Mouse (Mus musculus) liver, embryonic 12.5 days (tissue): ENCODE results near the gene Ifnab. TPM values are rescaled to one million over a fixed set of nuclear protein-coding genes. Genes with fewer than 3 reads are reported as not detected.

Experiments used
- ATAC-seq: fragments of 200-750 bp; cut with Nextera tagmentation; 2 replicates; pipeline ENCODE4 v1.8.0; 2017; ENCODE audit warnings: moderate number of reproducible peaks, mild to moderate bottlenecking, moderate library complexity
- H3K27ac ChIP-seq: fragments of 300-500 bp; sonication (generic); 2 replicates; pipeline ENCODE4 v1.5.1; 2016; ENCODE audit warnings: mild to moderate bottlenecking
- H3K27me3 ChIP-seq: fragments of 300-500 bp; sonication (generic); replicated peaks from 2 replicates; pipeline ENCODE4 v1.6.1; 2016; ENCODE audit warnings: mild to moderate bottlenecking, moderate library complexity
- H3K36me3 ChIP-seq: fragments of 300-500 bp; sonication (generic); 2 replicates; pipeline ENCODE4 v1.6.1; 2016; ENCODE audit warnings: mild to moderate bottlenecking, moderate library complexity
- H3K4me1 ChIP-seq: fragments of 300-500 bp; sonication (generic); 2 replicates; pipeline ENCODE4 v1.6.1; 2016
- H3K4me2 ChIP-seq: fragments of 300-500 bp; sonication (generic); 2 replicates; pipeline ENCODE4 v1.6.1; 2016; ENCODE audit warnings: mild to moderate bottlenecking, moderate library complexity
- H3K4me3 ChIP-seq: fragments of 300-500 bp; sonication (generic); 2 replicates; pipeline ENCODE4 v1.5.1; 2016; ENCODE audit warnings: mild to moderate bottlenecking, moderate library complexity
- H3K9ac ChIP-seq: fragments of 300-500 bp; sonication (generic); 2 replicates; pipeline ENCODE4 v1.6.1; 2016; ENCODE audit warnings: mild to moderate bottlenecking, moderate library complexity
- H3K9me3 ChIP-seq: fragments of 300-500 bp; sonication (generic); replicated peaks from 2 replicates; pipeline ENCODE4 v1.6.1; 2016; ENCODE audit warnings: mild to moderate bottlenecking, moderate library complexity
- WGBS: fragments of 180-500 bp; shearing (Covaris S2); methylation state at CpG from one replicate; pipeline ENCODE4 v1.1.7; 2016; ENCODE audit not compliant: insufficient replicate concordance; 5-methylcytosine and 5-hydroxymethylcytosine counted together
- polyA plus RNA-seq: library from polyadenylated mRNA; unstranded; fragments of >200 nt; fragmentation: Nextera tagmentation; extraction: Ambion mirVana; gene quantifications from 2 replicates; pipeline ENCODE4 v1.2.1, GENCODE M21; 2016

The Ifnab gene
- not detected in 2 replicates for polyA plus RNA-seq

DNA sequence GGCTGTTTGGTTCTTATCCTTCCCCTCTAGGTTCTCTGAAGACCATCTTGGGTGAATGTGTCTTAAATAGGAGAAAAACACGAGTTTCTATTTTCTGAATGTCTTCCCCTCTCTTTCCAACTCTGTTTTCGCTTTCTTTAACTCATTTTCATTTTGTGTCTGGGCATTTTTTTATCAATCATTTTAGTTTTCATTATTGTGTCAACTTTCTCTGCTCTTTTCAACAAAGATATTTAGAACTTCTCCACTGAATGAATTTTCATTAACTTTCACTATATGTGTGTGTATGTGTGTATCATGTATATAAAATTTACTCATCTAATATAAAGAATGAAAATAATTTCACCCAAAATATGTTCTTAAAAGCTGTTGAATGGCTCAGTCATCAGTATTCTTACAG lies at the start of gene Ifnab:
TSS of gene Ifnab (minus strand) at position 101 of the 400 bp plus-strand sequence.
- no peak within 1 kb of the TSS for H3K4me2 ChIP-seq
- ATAC-seq = no peak
- H3K4me3 ChIP-seq = no peak within 1 kb of the TSS
- no peak within 1 kb of the TSS for H3K9ac ChIP-seq
- H3K27ac ChIP-seq = no peak within 1 kb of the TSS
- peaks cover 11% of the 10 kb centered on the region; the same call in 1 of the 2 replicates for H3K27me3 ChIP-seq
- WGBS = 47% methylated on average over 2 of the region's 2 CpGs
- H3K4me1 ChIP-seq = no peaks in the 10 kb centered on the region
- no peaks in the 10 kb centered on the region for H3K9me3 ChIP-seq
- H3K36me3 ChIP-seq = no peaks in the 10 kb centered on the region

DNA sequence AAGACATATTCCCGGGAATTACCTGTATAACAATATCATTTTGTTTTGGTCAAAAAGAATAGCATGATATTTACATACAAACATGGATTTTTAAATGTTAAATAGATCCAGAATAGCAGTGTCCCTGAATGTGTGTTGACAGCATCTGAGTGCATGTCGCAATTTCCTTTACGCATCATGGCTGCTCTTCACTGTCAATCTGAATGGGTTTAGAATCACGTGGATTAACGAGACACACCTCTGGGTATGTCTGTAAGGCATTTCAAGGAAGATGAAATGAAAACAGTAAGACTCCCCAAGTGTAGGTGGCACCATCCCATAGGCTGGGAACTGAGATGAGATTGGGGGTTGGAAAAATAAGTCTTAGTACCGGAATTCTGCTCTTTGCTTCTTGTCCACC lies 47.9 kb upstream of the Ifnab start:
- 60% methylated on average over 6 of the region's 6 CpGs for whole genome bisulfite sequencing
- Histone ChIP-seq H3K4me1 (no peaks in the 10 kb centered on the region), H3K9me3 (no peaks in the 10 kb centered on the region), H3K4me3 (no peak overlapping the region), H3K36me3 (no peaks in the 10 kb centered on the region), H3K27me3 (peaks cover 5% of the 10 kb centered on the region), H3K27ac (no peak overlapping the region), H3K9ac (no peak overlapping the region), H3K4me2 (no peak overlapping the region)
- ATAC-seq = no peak

DNA sequence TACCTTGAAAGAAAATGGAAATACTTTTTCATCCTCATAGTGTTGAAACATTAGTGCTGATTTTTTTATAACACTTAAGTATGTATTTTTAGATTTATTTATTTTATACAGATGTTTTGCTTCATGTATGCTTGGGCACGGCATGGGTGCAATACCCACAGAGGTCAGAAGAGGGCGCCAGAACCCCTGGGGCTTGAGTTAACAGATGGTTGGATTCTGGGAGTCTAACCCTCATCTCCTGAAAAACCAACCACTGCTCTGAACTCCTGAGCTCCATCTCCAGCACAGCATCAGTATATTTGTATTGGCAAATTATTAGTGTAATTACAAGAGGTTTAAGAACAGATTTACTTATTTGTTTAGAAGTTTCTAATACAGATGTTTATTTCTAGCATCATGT lies 47.3 kb upstream of the Ifnab start:
- no peak for ATAC-seq
- no peak overlapping the region for H3K4me2 ChIP-seq

DNA sequence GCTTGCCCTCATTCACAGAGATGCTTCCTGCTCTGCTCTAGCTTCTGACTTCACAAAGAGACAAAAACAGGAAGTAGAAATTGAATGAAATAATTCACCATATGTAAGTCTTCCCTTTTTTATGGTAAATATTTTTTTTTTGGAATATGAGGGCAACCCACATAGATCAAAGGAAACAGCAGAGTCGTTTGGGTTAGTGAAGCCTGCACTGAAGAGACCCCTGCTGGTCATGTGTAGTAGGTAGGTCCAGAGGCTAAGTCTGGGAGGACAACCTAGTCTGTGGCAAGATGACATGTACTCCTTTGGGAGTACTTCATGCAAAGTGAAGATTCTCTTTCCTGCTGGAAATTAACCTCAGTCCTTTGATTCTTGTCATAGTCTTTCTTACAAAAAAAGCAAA lies 36.2 kb upstream of the Ifnab start:
- no peak overlapping the region for H3K27ac ChIP-seq
- no peak for ATAC-seq
- WGBS = 0% methylated on average over 1 of the region's 1 CpGs
- peak overlapping the region; percentile 22; the same call in 1 of the 2 replicates for H3K4me2 ChIP-seq
- 0 out of 2 replicates have a peak, but pooled peaks cover 7% of the 10 kb centered on the region for H3K4me1 ChIP-seq
- H3K36me3 ChIP-seq = no peaks in the 10 kb centered on the region
- no peak overlapping the region for H3K9ac ChIP-seq
- no peak overlapping the region for H3K4me3 ChIP-seq
- H3K27me3 ChIP-seq = no peaks in the 10 kb centered on the region
- H3K9me3 ChIP-seq = no peaks in the 10 kb centered on the region

More for the DNA sequence above, 47.3 kb upstream of the Ifnab start:
- no peaks in the 10 kb centered on the region for H3K4me1 ChIP-seq
- H3K27ac ChIP-seq = no peak overlapping the region
- peaks cover 5% of the 10 kb centered on the region for H3K27me3 ChIP-seq
- no peaks in the 10 kb centered on the region for H3K36me3 ChIP-seq
- H3K9me3 ChIP-seq = no peaks in the 10 kb centered on the region
- no peak overlapping the region for H3K4me3 ChIP-seq
- 3% methylated on average over 2 of the region's 2 CpGs for WGBS
- H3K9ac ChIP-seq = no peak overlapping the region

DNA sequence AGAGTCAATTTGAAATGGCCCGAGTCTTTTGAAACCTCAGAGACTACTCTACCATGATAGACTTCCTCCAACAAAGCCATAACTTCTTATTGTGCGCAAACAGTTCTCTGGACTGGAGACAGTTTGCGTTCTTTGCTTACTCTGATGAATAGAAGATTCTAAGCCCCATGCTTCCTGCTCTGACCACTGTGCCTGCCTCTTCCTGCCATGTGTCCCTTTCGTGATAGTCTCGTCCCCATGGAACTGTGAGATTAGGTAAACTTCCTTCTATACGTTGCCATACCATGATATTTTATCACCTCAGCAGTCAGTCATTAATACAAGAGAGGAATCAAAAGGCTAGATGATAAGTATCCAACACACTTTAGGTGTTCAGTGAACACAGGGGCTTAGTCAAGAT lies 35.6 kb upstream of the Ifnab start:
- H3K36me3 ChIP-seq = no peaks in the 10 kb centered on the region
- H3K4me1 ChIP-seq = 0 out of 2 replicates have a peak, but pooled peaks cover 7% of the 10 kb centered on the region
- peak overlapping the region; percentile 22; the same call in 1 of the 2 replicates for H3K4me2 ChIP-seq
- ATAC-seq = no peak
- H3K9ac ChIP-seq = no peak overlapping the region
- 31% methylated on average over 6 of the region's 6 CpGs for WGBS
- H3K9me3 ChIP-seq = no peaks in the 10 kb centered on the region
- no peaks in the 10 kb centered on the region for H3K27me3 ChIP-seq
- H3K27ac ChIP-seq = 0 out of 2 replicates have a peak overlapping the region, but pooled peaks have one; percentile 16
- H3K4me3 ChIP-seq = no peak overlapping the region

DNA sequence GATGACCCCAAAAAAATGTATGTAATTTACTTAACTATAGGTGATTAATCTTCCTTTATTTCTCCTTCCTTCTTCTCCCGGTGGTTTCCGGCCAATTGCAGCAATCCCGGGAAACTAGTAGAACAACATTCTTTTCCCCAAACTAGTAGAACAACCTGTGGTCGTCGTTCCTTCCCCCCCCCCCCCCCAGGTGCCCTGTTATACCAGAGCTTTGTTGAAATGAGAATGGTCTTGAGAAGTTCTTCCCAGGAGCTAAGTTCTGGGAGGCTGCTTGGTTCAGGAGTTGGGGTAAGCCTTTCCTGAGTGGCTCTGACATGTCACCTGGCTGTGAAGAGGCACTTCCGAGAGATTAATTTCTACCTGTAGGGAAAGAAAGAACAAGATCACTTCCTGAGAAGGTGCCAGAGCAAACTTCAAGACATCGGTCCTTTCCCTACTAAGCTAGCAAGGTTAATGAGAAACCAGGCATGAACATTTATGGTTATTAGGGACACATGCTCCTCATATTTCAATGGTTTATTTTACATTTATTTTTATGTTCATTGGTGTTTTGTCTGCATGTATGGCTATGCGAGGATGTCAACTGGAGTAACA lies 32.4 kb upstream of the Ifnab start:
- WGBS = 65% methylated on average over 8 of the region's 8 CpGs
- Histone ChIP-seq H3K4me3 (no peak overlapping the region), H3K36me3 (peaks cover 16% of the 10 kb centered on the region), H3K9ac (no peak overlapping the region), H3K27ac (no peak overlapping the region), H3K4me2 (no peak overlapping the region), H3K27me3 (no peaks in the 10 kb centered on the region), H3K4me1 (peaks cover 32% of the 10 kb centered on the region), H3K9me3 (no peaks in the 10 kb centered on the region)
- ATAC-seq = no peak

DNA sequence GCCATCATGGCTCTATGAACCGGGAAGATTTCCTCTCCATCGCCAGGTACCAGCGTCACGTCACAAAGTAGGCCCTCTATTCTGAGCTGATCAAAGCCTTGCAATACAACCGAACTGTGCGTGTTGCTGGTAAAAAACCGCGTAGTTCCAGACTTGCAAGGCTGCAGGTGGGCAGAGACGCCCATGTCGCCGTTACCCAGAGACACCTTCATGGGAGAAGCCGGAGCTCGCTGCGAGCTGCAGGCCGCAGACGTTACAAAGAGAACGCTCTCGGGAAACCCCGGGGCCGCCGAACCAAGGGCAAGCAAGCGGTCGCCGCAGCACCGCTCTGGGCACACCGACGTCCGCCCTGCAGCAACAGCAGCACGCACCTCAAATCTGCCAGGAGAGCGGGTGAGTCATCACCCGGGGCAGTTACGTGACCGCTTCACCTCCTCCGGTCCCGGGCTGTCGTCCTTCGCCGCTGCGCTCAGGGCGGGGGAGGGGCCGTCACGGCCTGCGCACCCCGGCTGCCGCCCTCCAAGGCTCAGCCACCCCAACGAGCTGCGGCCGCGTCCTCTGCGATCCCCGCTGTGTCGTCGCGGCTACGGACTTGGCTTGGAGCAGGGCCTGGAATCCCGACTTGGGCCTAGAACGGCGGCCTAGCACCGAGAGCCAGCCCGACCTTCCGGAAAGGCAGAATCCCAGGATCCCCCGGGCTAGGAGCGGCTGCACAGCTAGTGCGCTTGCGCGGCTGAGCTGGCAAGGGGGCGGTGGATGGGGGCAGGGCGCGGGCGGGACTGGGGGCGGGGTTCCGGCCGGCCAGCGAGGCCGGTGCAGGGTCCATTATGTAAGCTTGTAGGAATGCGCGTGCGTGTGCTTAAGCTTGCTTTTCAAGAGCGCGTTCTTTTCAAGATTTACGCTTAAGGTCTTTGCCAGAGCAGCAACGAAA lies 30.9 kb upstream of the Ifnab start, which contains the start of the genes Gm26566 and Klhl9:
TSS of gene Gm26566 (plus strand) at position 15 of the 931 bp plus-strand sequence.
TSS of gene Klhl9 (minus strand) at position 675 of the 931 bp plus-strand sequence.
- Histone ChIP-seq H3K27me3 (no peaks in the 10 kb centered on the region), H3K9me3 (no peaks in the 10 kb centered on the region), H3K27ac (peak within 1 kb of the TSS; percentile 95), H3K9ac (peak within 1 kb of the TSS; percentile 91), H3K36me3 (peaks cover 25% of the 10 kb centered on the region), H3K4me3 (peak within 1 kb of the TSS; percentile 92), H3K4me2 (peak within 1 kb of the TSS; percentile 86), H3K4me1 (peaks cover 38% of the 10 kb centered on the region)
- ATAC-seq = peak; percentile 97
- WGBS = 1% methylated on average over 82 of the region's 82 CpGs

DNA sequence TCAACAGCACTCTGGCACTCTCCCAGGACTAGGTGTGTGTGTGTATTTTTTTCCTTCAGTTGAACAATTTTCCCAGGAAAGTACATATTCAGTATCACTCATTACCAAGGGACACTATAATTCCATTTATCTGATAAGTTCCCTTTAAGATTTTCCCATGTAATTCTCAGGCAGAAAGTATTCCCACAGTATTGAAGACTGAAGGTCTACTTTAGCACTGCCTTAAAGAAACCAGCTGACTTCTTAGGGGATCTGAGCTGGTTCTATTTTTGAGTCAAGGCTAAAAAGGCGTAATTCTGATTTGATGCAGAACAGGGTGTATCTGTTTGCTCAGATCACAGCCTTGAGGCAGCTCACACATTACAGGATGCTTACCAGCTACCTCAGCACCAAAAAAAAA lies 27.6 kb upstream of the Ifnab start:
- peak overlapping the region; percentile 19 for H3K4me3 ChIP-seq
- WGBS = 70% methylated on average over 1 of the region's 1 CpGs
- peaks cover 51% of the 10 kb centered on the region for H3K36me3 ChIP-seq
- peak overlapping the region; percentile 48 for H3K4me2 ChIP-seq
- H3K27ac ChIP-seq = no peak overlapping the region
- no peaks in the 10 kb centered on the region for H3K9me3 ChIP-seq
- H3K27me3 ChIP-seq = no peaks in the 10 kb centered on the region
- ATAC-seq = no peak
- no peak overlapping the region for H3K9ac ChIP-seq
- H3K4me1 ChIP-seq = peaks cover 34% of the 10 kb centered on the region

DNA sequence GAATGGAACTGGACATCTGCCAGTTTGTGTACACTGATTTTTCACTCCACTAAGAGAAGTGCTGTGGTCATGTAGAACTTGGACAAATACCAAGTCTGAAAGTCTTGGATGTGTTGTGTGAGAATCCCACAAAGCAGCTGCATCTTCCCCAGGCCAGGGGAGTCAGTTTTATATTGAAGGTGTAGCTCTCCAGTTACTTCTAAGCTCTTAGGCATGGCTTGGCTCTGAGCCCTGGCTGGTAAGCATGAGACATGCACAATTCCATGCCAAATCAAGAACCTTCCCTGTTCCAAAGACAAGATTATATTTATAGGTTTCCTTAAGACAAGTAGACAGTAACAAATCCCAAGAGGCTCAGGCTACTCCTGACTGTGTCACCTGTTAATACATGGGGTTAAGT lies 23.9 kb upstream of the Ifnab start:
- Histone ChIP-seq H3K9ac (no peak overlapping the region), H3K9me3 (no peaks in the 10 kb centered on the region), H3K27me3 (no peaks in the 10 kb centered on the region), H3K36me3 (peaks cover 48% of the 10 kb centered on the region), H3K4me3 (no peak overlapping the region), H3K4me2 (no peak overlapping the region), H3K27ac (no peak overlapping the region), H3K4me1 (peaks cover 18% of the 10 kb centered on the region)
- no peak for ATAC-seq

DNA sequence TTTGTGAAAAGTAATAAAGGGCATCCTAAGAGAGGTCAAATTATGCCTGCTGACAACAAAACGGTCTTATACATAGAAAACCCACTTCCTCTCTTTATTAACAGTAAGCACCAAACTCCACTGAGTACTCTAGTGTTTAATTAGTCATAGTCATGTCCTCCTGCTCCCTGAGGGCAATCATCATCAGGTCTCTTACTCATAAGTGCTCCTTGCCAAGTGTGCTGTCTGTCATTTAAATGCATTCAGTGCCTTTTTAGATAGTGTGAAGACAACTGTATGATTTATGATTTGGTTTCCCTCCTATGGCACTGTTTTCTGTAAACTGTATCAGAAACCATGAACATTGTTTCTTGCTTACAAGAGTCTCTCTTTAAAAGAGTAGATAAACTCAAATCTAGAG lies 23.1 kb upstream of the Ifnab start:
- 61% methylated on average over 1 of the region's 1 CpGs for WGBS
- no peak for ATAC-seq

DNA sequence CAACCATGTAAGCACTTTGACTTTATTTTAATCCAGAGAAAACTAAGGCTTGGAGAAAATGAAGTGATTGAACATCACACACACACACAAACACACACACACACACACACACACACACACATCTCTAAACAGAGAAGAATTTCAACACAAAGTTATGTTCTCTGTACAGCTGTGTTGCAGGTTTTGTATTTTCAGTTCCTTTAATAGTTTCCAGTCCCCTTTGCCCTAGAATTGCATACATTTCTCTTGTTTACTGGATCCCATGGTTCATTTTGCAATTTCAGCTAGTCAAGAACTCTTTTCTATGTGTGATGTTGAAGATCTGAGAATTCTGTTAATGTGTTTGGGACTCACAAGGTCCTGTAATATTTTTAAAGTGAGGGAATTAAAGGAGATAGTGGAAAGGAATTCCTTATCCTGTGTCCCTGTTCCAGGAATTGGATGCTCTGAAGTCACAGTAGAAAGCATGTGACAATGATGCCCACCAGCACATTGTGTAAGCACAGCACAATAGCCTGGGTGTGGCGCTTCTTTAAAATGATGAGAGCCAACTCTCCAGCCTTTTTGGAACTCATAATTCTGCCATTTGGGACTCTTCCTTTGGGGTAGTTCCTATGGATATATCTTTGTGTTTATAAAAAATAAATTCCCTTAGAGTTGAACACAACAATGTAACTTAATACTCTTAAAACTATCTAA lies 16.1 kb upstream of the Ifnab start:
- Histone ChIP-seq H3K4me3 (no peak overlapping the region), H3K27me3 (no peaks in the 10 kb centered on the region), H3K27ac (no peak overlapping the region), H3K9me3 (no peaks in the 10 kb centered on the region), H3K9ac (no peak overlapping the region), H3K36me3 (no peaks in the 10 kb centered on the region), H3K4me2 (no peak overlapping the region), H3K4me1 (no peaks in the 10 kb centered on the region)
- 86% methylated on average over 1 of the region's 1 CpGs for WGBS
- ATAC-seq = no peak

More for the DNA sequence above, 23.1 kb upstream of the Ifnab start:
- H3K9ac ChIP-seq = no peak overlapping the region
- no peak overlapping the region for H3K4me3 ChIP-seq
- peaks cover 46% of the 10 kb centered on the region for H3K36me3 ChIP-seq
- H3K4me1 ChIP-seq = peaks cover 13% of the 10 kb centered on the region
- no peaks in the 10 kb centered on the region for H3K9me3 ChIP-seq
- no peaks in the 10 kb centered on the region for H3K27me3 ChIP-seq
- no peak overlapping the region for H3K4me2 ChIP-seq
- H3K27ac ChIP-seq = no peak overlapping the region

DNA sequence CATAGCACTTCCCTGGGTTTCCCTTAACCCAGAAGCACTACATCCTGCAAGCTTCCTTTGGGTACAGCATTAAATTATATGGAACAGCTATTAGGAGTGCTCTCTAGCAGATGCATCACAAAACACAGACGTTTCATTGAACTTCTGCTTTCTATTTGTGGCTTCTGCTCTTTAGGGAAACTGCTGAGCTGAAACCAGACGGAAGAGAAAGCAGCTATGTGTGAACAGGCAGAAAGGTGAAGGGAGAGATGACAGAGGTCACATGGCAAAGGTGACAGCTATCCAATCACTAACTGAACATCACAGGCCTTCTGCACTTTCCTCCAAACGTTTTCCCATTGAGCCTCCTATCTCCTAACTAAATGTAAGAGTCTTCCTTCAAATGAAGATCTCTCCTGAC lies 14.8 kb upstream of the Ifnab start:
- H3K4me2 ChIP-seq = no peak overlapping the region
- no peak overlapping the region for H3K9ac ChIP-seq
- WGBS = 9% methylated on average over 3 of the region's 3 CpGs
- H3K27me3 ChIP-seq = no peaks in the 10 kb centered on the region
- no peak for ATAC-seq
- H3K9me3 ChIP-seq = no peaks in the 10 kb centered on the region
- H3K36me3 ChIP-seq = no peaks in the 10 kb centered on the region
- H3K4me1 ChIP-seq = no peaks in the 10 kb centered on the region
- no peak overlapping the region for H3K27ac ChIP-seq
- no peak overlapping the region for H3K4me3 ChIP-seq
